Mouse (Mus musculus): ENCODE data around the gene Slc25a11. TPM values are rescaled to one million over a fixed set of nuclear protein-coding genes. Genes with fewer than 3 reads are reported as not detected.
A peak's percentile ranks its signal among the peaks of the same experiment; 100 is the strongest.

Slc25a11 gene
- polyA plus RNA-seq, 1 experiment from 2014 or later: 158 TPM

DNA sequence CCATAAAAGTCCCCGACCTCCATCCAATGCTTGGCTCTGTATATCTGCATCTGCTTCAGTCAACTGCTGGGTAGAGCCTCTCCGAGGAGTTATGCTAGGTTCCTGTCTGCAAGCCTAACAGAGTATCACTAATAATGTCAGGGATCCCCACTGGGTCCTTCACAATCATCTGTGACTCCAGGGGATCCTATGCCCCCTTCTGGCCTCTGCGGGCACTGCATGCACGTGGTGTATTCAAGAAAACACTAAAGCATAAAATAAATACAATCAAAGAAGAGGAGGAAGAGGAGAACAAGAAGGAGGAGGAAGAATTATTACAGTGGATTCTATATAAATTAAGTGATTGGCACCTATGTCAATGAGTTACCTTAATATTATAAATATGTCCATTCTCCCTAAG lies 21.8 kb downstream of the Slc25a11 start:
- peak; percentile 82 for DNase-seq (ENCODE audit: low spot score)
- H3K4me1 ChIP-seq (replicated peaks; ENCODE audit: control insufficient read depth, insufficient read depth, low read length): no peaks in the 10 kb centered on the region
- H3K4me2 ChIP-seq (ENCODE audit: low read length): no peak overlapping the region
- no peak for ATAC-seq (replicated peaks; ENCODE audit: low FRiP score, low TSS enrichment, low read depth)
- no peak overlapping the region for H3K9ac ChIP-seq (ENCODE audit: low read length)
- no peaks in the 10 kb centered on the region for H3K36me3 ChIP-seq (ENCODE audit: control insufficient read depth, insufficient read depth, low read length)
- H3K27me3 ChIP-seq (replicated peaks; ENCODE audit: control insufficient read depth, insufficient read depth, low read length): no peaks in the 10 kb centered on the region
- H3K27ac ChIP-seq (ENCODE audit: low read depth): no peak overlapping the region
- WGBS: 46% methylated on average over 4 of the region's 4 CpGs
- no peaks in the 10 kb centered on the region for H3K9me3 ChIP-seq (ENCODE audit: control insufficient read depth, low read length)
- H3K4me3 ChIP-seq (ENCODE audit: low read depth, low read length): no peak overlapping the region

DNA sequence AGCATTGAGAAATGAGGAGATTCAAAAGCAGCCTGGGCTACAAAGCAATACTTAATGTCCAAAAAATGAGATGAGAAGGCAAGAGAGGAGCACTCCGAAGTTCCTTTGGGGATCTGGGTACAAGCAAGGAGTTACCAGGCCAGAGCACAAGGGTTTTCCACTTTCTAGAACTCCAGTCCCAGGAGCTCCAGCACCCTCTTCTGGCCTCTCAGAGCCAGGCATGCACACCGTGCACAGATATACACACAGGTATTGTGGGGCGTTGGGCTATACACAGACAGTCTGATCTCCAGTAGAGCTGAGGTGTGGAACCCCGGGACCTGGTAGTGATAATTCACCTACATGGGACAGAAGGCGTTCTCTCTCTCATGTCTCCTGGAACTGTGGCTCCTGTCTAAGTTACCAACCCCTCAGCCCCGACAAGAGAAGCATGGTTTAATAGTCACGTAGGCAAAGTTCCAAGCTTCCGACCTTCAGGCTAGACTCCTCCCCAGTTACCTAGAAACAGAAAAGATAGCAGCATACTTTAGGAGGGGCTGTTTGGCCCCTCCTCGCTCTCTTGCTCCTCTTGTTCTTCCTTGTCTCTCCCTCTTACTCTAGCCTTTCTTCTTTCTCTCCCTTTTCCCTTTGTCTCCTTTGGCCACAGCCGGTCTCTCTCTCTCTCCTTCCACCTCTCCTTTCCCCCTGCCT lies 24.1 kb downstream of the Slc25a11 start:
- no peaks in the 10 kb centered on the region for H3K9me3 ChIP-seq (ENCODE audit: control insufficient read depth, low read length)
- DNase-seq (ENCODE audit: low spot score) (no peak), ATAC-seq (replicated peaks; ENCODE audit: low FRiP score, low TSS enrichment, low read depth) (no peak; the same call in 1 of the 2 replicates)
- WGBS: 67% methylated on average over 10 of the region's 10 CpGs
- no peak overlapping the region for H3K4me2 ChIP-seq (ENCODE audit: low read length)
- no peak overlapping the region for H3K4me3 ChIP-seq (ENCODE audit: low read depth, low read length)
- no peak overlapping the region for H3K9ac ChIP-seq (ENCODE audit: low read length)
- no peak overlapping the region for H3K27ac ChIP-seq (ENCODE audit: low read depth)
- H3K4me1 ChIP-seq (replicated peaks; ENCODE audit: control insufficient read depth, insufficient read depth, low read length): no peaks in the 10 kb centered on the region
- H3K36me3 ChIP-seq (ENCODE audit: control insufficient read depth, insufficient read depth, low read length): no peaks in the 10 kb centered on the region
- no peaks in the 10 kb centered on the region for H3K27me3 ChIP-seq (replicated peaks; ENCODE audit: control insufficient read depth, insufficient read depth, low read length)

DNA sequence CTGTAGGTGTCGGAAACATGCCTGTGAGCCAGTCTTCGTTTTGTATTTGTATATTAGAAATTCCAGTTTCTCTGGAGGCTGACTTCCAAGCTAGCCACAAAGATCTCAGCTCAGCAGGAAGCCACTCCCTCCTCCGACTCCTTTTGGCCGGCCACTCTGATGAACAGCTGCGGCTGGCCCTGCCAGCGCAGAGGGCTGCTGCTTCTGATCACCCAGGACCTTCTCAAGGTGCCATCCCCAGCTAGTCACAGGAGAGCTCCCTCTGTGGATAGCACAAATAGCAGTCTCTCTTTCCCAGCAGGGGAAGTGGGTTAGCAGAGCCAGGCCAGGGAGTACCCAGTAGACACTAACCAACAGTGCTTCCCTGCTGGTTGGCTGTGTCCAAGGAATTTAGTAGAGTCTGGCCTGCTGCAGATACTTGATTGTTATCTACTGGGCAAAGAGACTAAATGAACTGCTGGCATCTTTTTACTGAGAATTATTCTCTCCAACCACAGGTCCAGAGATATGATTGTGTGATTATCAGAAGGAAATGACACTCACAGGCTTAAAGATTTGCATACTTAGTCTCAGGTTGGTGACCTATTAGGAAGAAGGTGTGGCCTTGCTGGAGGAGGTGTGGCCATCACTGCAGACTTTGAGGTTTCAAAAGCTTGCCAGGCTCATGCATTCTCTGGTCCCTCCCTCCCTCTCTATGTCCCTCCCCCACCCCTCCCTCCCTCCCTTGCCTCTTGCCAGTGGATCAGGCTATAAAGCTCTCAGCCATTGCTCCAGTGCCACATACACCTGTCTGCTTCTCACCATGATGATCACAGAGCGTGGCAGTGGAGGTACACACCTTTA lies 25.1 kb downstream of the Slc25a11 start:
- WGBS: 36% methylated on average over 7 of the region's 7 CpGs
- no peak; the same call in 1 of the 2 replicates for ATAC-seq (replicated peaks; ENCODE audit: low FRiP score, low TSS enrichment, low read depth)
- H3K36me3 ChIP-seq (ENCODE audit: control insufficient read depth, insufficient read depth, low read length): no peaks in the 10 kb centered on the region
- no peak overlapping the region for H3K4me3 ChIP-seq (ENCODE audit: low read depth, low read length)
- no peaks in the 10 kb centered on the region for H3K9me3 ChIP-seq (ENCODE audit: control insufficient read depth, low read length)
- no peaks in the 10 kb centered on the region for H3K4me1 ChIP-seq (replicated peaks; ENCODE audit: control insufficient read depth, insufficient read depth, low read length)
- no peak overlapping the region for H3K4me2 ChIP-seq (ENCODE audit: low read length)
- no peak overlapping the region for H3K9ac ChIP-seq (ENCODE audit: low read length)
- DNase-seq (ENCODE audit: low spot score): no peak
- H3K27me3 ChIP-seq (replicated peaks; ENCODE audit: control insufficient read depth, insufficient read depth, low read length): no peaks in the 10 kb centered on the region
- H3K27ac ChIP-seq (ENCODE audit: low read depth): 0 out of 2 replicates have a peak overlapping the region, but pooled peaks have one; percentile 0

DNA sequence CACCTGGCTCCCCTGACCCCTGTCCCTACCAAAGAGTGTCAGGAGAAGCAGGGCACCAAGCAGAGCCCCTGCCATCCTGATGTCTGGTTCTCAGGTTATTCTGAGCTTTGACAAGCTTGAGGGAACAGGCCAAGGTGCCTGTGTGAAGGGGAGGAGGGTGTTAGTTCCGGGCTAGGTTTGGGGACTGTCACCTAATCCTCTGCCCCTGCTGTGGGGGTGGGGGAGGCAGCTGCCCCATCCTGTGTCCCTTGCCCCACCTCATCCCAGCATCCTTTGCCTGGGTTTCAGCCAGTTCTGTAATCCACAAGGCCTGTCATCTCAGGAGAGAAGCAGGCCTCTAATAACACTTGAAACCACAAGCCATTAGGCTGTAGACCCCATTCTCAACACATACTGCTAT lies 28.2 kb downstream of the Slc25a11 start, which contains the start of gene Chrne:
TSS of gene Chrne (minus strand) at position 116 of the 400 bp plus-strand sequence.
- ATAC-seq (replicated peaks; ENCODE audit: low FRiP score, low TSS enrichment, low read depth) (no peak), DNase-seq (ENCODE audit: low spot score) (no peak)
- Histone ChIP-seq H3K36me3 (ENCODE audit: control insufficient read depth, insufficient read depth, low read length) (no peaks in the 10 kb centered on the region), H3K27me3 (replicated peaks; ENCODE audit: control insufficient read depth, insufficient read depth, low read length) (no peaks in the 10 kb centered on the region), H3K4me2 (ENCODE audit: low read length) (no peak within 1 kb of the TSS), H3K27ac (ENCODE audit: low read depth) (no peak within 1 kb of the TSS), H3K4me3 (ENCODE audit: low read depth, low read length) (no peak within 1 kb of the TSS), H3K9ac (ENCODE audit: low read length) (no peak within 1 kb of the TSS), H3K9me3 (ENCODE audit: control insufficient read depth, low read length) (no peaks in the 10 kb centered on the region), H3K4me1 (replicated peaks; ENCODE audit: control insufficient read depth, insufficient read depth, low read length) (peaks cover 15% of the 10 kb centered on the region; the same call in 1 of the 2 replicates)
- 45% methylated on average over 1 of the region's 1 CpGs for WGBS

DNA sequence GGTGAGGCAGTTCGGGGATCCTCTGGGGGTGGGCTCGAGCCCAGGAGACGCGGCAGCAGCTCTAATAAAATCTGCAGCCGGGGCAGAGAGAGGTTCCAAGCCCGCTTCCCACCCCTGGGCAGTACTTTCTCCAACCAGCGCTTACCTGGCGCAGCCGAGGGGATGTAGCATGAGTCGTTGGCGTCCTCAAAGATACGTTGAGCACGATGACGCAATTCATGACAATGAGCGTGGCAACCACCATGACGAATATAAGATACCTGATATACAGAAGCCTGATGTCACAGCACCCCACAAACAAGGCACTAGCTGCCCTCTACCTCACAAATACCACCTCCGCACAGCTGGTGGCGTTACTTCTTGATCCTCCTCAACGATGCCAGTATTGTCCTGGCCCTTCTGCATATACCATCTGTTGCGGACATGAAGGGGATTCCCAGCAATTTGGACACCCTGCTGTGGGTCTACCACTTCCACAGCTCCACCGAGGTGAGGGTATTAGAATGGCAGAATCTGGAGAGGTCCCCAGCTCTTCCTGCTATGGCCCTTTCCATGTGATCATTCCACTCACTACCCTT lies 31.7 kb downstream of the Slc25a11 start, which contains the start of gene 4930544D05Rik:
TSS of gene 4930544D05Rik (plus strand) at position 333 of the 578 bp plus-strand sequence.
- no peak for DNase-seq (ENCODE audit: low spot score)
- H3K4me3 ChIP-seq (ENCODE audit: low read depth, low read length): peak within 1 kb of the TSS; percentile 37
- H3K9ac ChIP-seq (ENCODE audit: low read length): peak within 1 kb of the TSS; percentile 48
- peaks cover 26% of the 10 kb centered on the region for H3K36me3 ChIP-seq (ENCODE audit: control insufficient read depth, insufficient read depth, low read length)
- 14% methylated on average over 21 of the region's 21 CpGs for WGBS
- peak within 1 kb of the TSS; percentile 65 for H3K27ac ChIP-seq (ENCODE audit: low read depth)
- peak; percentile 43 for ATAC-seq (replicated peaks; ENCODE audit: low FRiP score, low TSS enrichment, low read depth)
- H3K4me2 ChIP-seq (ENCODE audit: low read length): peak within 1 kb of the TSS; percentile 95
- peaks cover 15% of the 10 kb centered on the region; the same call in 1 of the 2 replicates for H3K4me1 ChIP-seq (replicated peaks; ENCODE audit: control insufficient read depth, insufficient read depth, low read length)
- no peaks in the 10 kb centered on the region for H3K27me3 ChIP-seq (replicated peaks; ENCODE audit: control insufficient read depth, insufficient read depth, low read length)
- no peaks in the 10 kb centered on the region for H3K9me3 ChIP-seq (ENCODE audit: control insufficient read depth, low read length)

DNA sequence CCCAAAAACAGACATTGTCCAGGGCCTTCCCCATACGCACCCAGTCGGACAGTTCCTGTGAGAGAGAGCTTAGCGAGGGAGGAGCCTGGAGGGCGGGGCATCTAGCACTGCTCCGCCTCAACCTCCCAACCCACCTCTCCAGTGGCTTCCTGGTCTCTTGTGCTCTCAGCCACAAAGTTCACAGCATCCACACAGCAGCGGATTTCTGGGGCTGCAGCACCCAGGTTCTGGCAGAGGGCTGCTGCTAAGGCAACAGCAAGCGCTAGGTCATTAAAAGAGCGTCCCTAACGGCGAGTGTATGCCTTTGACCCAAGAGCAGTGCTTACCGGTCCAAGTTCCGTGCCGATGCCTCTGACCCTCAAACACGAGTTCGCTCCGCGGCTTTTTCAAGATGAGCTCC lies 32.2 kb downstream of the Slc25a11 start:
- Histone ChIP-seq H3K4me2 (ENCODE audit: low read length) (peak overlapping the region; percentile 95), H3K27me3 (replicated peaks; ENCODE audit: control insufficient read depth, insufficient read depth, low read length) (no peaks in the 10 kb centered on the region), H3K9ac (ENCODE audit: low read length) (peak overlapping the region; percentile 48), H3K4me1 (replicated peaks; ENCODE audit: control insufficient read depth, insufficient read depth, low read length) (peaks cover 15% of the 10 kb centered on the region; the same call in 1 of the 2 replicates), H3K4me3 (ENCODE audit: low read depth, low read length) (peak overlapping the region; percentile 37), H3K36me3 (ENCODE audit: control insufficient read depth, insufficient read depth, low read length) (peaks cover 31% of the 10 kb centered on the region), H3K9me3 (ENCODE audit: control insufficient read depth, low read length) (no peaks in the 10 kb centered on the region), H3K27ac (ENCODE audit: low read depth) (peak overlapping the region; percentile 65)
- DNase-seq (ENCODE audit: low spot score): peak; percentile 84
- 2% methylated on average over 17 of the region's 17 CpGs for WGBS
- peak; percentile 85 for ATAC-seq (replicated peaks; ENCODE audit: low FRiP score, low TSS enrichment, low read depth)

DNA sequence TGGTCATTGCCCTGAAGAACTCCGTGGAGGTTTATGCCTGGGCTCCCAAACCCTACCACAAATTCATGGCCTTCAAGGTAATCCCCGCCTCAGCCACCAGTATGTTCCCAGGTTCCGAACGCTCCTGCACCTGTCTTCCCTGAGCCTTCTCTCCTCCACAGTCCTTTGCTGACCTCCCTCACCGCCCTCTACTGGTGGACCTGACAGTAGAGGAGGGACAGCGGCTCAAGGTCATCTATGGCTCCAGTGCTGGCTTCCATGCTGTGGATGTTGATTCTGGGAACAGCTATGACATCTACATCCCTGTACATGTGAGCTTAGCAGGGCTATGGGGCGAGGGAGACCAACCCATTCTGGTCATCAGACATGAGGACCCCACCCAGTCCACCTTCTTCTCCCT lies 34.8 kb downstream of the Slc25a11 start:
- Histone ChIP-seq H3K27me3 (replicated peaks; ENCODE audit: control insufficient read depth, insufficient read depth, low read length) (no peaks in the 10 kb centered on the region), H3K4me1 (replicated peaks; ENCODE audit: control insufficient read depth, insufficient read depth, low read length) (peaks cover 15% of the 10 kb centered on the region; the same call in 1 of the 2 replicates), H3K9me3 (ENCODE audit: control insufficient read depth, low read length) (no peaks in the 10 kb centered on the region), H3K36me3 (ENCODE audit: control insufficient read depth, insufficient read depth, low read length) (peaks cover 56% of the 10 kb centered on the region), H3K4me3 (ENCODE audit: low read depth, low read length) (no peak overlapping the region), H3K4me2 (ENCODE audit: low read length) (no peak overlapping the region), H3K27ac (ENCODE audit: low read depth) (no peak overlapping the region), H3K9ac (ENCODE audit: low read length) (no peak overlapping the region)
- no peak for ATAC-seq (replicated peaks; ENCODE audit: low FRiP score, low TSS enrichment, low read depth)
- 77% methylated on average over 7 of the region's 7 CpGs for WGBS
- DNase-seq (ENCODE audit: low spot score): no peak

DNA sequence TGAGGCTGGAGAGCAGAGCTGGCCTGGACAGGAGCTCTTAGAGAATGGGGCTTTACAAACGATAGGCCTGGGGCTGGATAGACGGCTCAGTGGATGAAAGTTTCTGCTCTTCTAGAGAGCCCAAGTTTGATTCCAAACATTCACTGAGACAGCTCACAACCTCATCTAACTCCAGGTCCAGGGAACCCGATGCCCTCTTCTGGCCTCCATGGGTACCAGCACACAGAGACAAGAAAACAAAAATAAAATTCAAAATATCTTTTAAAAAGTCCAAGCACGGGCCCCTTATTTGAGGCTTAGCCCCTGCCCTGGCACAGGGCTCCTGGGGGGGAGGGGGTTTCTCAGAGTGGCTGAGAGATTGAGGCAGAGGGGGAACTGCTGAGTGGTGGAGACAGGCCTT lies 36.5 kb downstream of the Slc25a11 start:
- Histone ChIP-seq H3K27me3 (replicated peaks; ENCODE audit: control insufficient read depth, insufficient read depth, low read length) (no peaks in the 10 kb centered on the region), H3K9ac (ENCODE audit: low read length) (no peak overlapping the region), H3K4me3 (ENCODE audit: low read depth, low read length) (no peak overlapping the region), H3K4me2 (ENCODE audit: low read length) (no peak overlapping the region), H3K4me1 (replicated peaks; ENCODE audit: control insufficient read depth, insufficient read depth, low read length) (peaks cover 14% of the 10 kb centered on the region; the same call in 1 of the 2 replicates), H3K9me3 (ENCODE audit: control insufficient read depth, low read length) (no peaks in the 10 kb centered on the region), H3K27ac (ENCODE audit: low read depth) (no peak overlapping the region), H3K36me3 (ENCODE audit: control insufficient read depth, insufficient read depth, low read length) (peaks cover 74% of the 10 kb centered on the region)
- no peak for DNase-seq (ENCODE audit: low spot score)
- WGBS: 81% methylated on average over 4 of the region's 4 CpGs
- ATAC-seq (replicated peaks; ENCODE audit: low FRiP score, low TSS enrichment, low read depth): no peak
